Mouse (Mus musculus) embryonic facial prominence, embryonic 11.5 days (tissue): ENCODE data around the gene Prkcg. TPM values are rescaled to one million over a fixed set of nuclear protein-coding genes. Genes with fewer than 3 reads are reported as not detected.

Experiments
- ATAC-seq: fragments of 200-750 bp; cut with Nextera tagmentation; replicated peaks from 2 replicates; pipeline ENCODE4 v1.8.0; 2017; ENCODE audit warnings: low read depth; ENCODE audit not compliant: insufficient number of reproducible peaks, low FRiP score, low TSS enrichment
- DNase-seq: peaks from one replicate; pipeline ENCODE4 v3.0.0-alpha.2; 2015; ENCODE audit warnings: low spot score
- H3K27ac ChIP-seq: fragments of 300-500 bp; sonication (generic); replicated peaks from 2 replicates; pipeline ENCODE4 v1.5.1; 2014; ENCODE audit warnings: mild to moderate bottlenecking, low read depth, low read length, control low read depth
- H3K27me3 ChIP-seq: fragments of 300-500 bp; sonication (generic); 2 replicates; pipeline ENCODE4 v1.6.1; 2014; ENCODE audit warnings: mild to moderate bottlenecking, low read length, moderate library complexity, mixed read lengths; ENCODE audit not compliant: control insufficient read depth, insufficient read depth
- H3K36me3 ChIP-seq: fragments of 300-500 bp; sonication (generic); replicated peaks from 2 replicates; pipeline ENCODE4 v1.6.1; 2014; ENCODE audit warnings: low read depth, mild to moderate bottlenecking, low read length, moderate library complexity, mixed read lengths; ENCODE audit not compliant: control insufficient read depth, insufficient read depth
- H3K4me1 ChIP-seq: fragments of 300-500 bp; sonication (generic); 2 replicates; pipeline ENCODE4 v1.6.1; 2014; ENCODE audit warnings: low read length, mixed read lengths; ENCODE audit not compliant: control insufficient read depth, insufficient read depth
- H3K4me2 ChIP-seq: fragments of 300-500 bp; sonication (generic); 2 replicates; pipeline ENCODE4 v1.6.1; 2014; ENCODE audit warnings: low read depth, mild to moderate bottlenecking, control low read depth, low read length, moderate library complexity
- H3K4me3 ChIP-seq: fragments of 300-500 bp; sonication (generic); 2 replicates; pipeline ENCODE4 v1.5.1; 2014; ENCODE audit warnings: low read depth, low read length, control low read depth
- H3K9ac ChIP-seq: fragments of 300-500 bp; sonication (generic); replicated peaks from 2 replicates; pipeline ENCODE4 v1.6.1; 2014; ENCODE audit warnings: mild to moderate bottlenecking, control low read depth, low read length
- H3K9me3 ChIP-seq: fragments of 300-500 bp; sonication (generic); replicated peaks from 2 replicates; pipeline ENCODE4 v1.6.1; 2016; ENCODE audit warnings: mild to moderate bottlenecking, low read length, inconsistent platforms, mixed read lengths; ENCODE audit not compliant: control insufficient read depth
- WGBS: fragments of 180-500 bp; shearing (Covaris S2); extraction: QIAGEN DNeasy Blood & Tissue Kit; methylation state at CpG from one replicate; pipeline ENCODE4 v1.1.7; 2014; 5-methylcytosine and 5-hydroxymethylcytosine counted together
- polyA plus RNA-seq: library from polyadenylated mRNA; unstranded; fragments of >200 nt; fragmentation: Nextera tagmentation; extraction: Ambion mirVana; gene quantifications from 2 replicates; pipeline ENCODE4 v1.2.1, GENCODE M21; 2014

Prkcg gene
- polyA plus RNA-seq, 1 experiment from 2014 or later = 0.39 TPM

- DNase-seq (peak; percentile 72), ATAC-seq (0 out of 2 replicates have a peak, but pooled peaks have one; percentile 20)
- peaks cover 19% of the 10 kb centered on the region for H3K27me3 ChIP-seq
- WGBS = under 1% methylated on average over 16 of the region's 16 CpGs
- H3K4me1 ChIP-seq = peaks cover 2% of the 10 kb centered on the region
- H3K27ac ChIP-seq = no peak overlapping the region
- H3K9me3 ChIP-seq = no peaks in the 10 kb centered on the region
- H3K4me2 ChIP-seq = peak overlapping the region; percentile 58
- H3K4me3 ChIP-seq = peak overlapping the region; percentile 31
- no peaks in the 10 kb centered on the region for H3K36me3 ChIP-seq
- no peak overlapping the region for H3K9ac ChIP-seq
These were observed 13.7 kb downstream of the Prkcg start for GRCm38 (mm10) chr7:3302556-3303275.

- ATAC-seq (0 out of 2 replicates have a peak, but pooled peaks have one; percentile 42), DNase-seq (peak; percentile 63)
- Histone ChIP-seq H3K27ac (no peak overlapping the region), H3K27me3 (peaks cover 19% of the 10 kb centered on the region), H3K36me3 (no peaks in the 10 kb centered on the region), H3K4me1 (peaks cover 2% of the 10 kb centered on the region), H3K4me3 (peak overlapping the region; percentile 31), H3K9ac (0 out of 2 replicates have a peak overlapping the region, but pooled peaks have one; percentile 32), H3K4me2 (peak overlapping the region; percentile 58), H3K9me3 (no peaks in the 10 kb centered on the region)
- WGBS = under 1% methylated on average over 22 of the region's 29 CpGs
These were observed 14.3 kb downstream of the Prkcg start for GRCm38 (mm10) chr7:3303276-3303781.

DNA sequence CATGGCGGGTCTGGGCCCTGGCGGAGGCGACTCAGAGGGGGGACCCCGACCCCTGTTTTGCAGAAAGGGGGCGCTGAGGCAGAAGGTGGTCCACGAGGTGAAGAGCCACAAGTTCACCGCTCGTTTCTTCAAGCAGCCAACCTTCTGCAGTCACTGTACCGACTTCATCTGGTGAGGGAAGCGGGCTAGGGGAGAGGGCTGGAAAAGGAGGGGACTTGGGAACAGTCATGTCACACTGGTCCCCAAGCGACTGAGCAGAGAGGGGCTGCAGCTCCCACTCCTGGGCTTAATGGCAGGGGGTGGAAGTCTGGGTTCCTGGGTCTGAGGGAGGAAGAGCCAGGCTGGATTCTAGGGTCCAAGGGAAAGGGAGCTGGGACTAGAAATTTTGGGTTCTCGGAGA, 14.8 kb downstream of the Prkcg start:
- peak overlapping the region; percentile 58 for H3K4me2 ChIP-seq
- peak overlapping the region; percentile 31 for H3K4me3 ChIP-seq
- no peak overlapping the region for H3K27ac ChIP-seq
- no peaks in the 10 kb centered on the region for H3K36me3 ChIP-seq
- 0 out of 2 replicates have a peak overlapping the region, but pooled peaks have one; percentile 32 for H3K9ac ChIP-seq
- DNase-seq (no peak), ATAC-seq (no peak)
- 2% methylated on average over 12 of the region's 12 CpGs for WGBS
- H3K9me3 ChIP-seq = no peaks in the 10 kb centered on the region
- peaks cover 2% of the 10 kb centered on the region for H3K4me1 ChIP-seq
- peaks cover 19% of the 10 kb centered on the region for H3K27me3 ChIP-seq

- DNase-seq = no peak
- H3K4me1 ChIP-seq = peaks cover 2% of the 10 kb centered on the region
- H3K4me3 ChIP-seq = no peak overlapping the region; the same call in 1 of the 2 replicates
- no peaks in the 10 kb centered on the region for H3K9me3 ChIP-seq
- peaks cover 19% of the 10 kb centered on the region for H3K27me3 ChIP-seq
- H3K27ac ChIP-seq = no peak overlapping the region
- H3K36me3 ChIP-seq = no peaks in the 10 kb centered on the region
- WGBS = 4% methylated on average over 10 of the region's 10 CpGs
- no peak overlapping the region for H3K9ac ChIP-seq
- no peak for ATAC-seq
- H3K4me2 ChIP-seq = peak overlapping the region; percentile 58; the same call in 1 of the 2 replicates
These were observed 15.3 kb downstream of the Prkcg start for GRCm38 (mm10) chr7:3304298-3304697.

DNA sequence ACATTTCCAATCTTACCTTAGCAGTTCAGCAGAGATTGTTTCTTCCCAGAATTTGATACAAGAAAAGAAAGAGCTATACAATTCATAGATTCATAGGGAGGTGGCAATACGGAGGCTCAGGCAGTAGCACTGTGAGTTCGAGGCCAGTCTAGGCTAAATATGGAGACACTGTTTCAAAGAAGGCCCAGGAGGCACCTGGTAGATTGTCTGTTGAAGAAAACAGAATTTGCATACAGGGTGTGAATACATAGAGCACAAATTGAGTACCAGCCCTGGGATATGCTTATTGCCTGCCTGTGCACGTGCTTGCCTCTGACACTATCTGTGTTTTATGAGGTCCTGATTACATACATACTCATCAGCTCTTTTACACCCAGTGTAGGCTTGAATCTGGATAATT, 17.4 kb downstream of the Prkcg start:
- Histone ChIP-seq H3K4me2 (no peak overlapping the region), H3K9ac (no peak overlapping the region), H3K27ac (no peak overlapping the region), H3K9me3 (no peaks in the 10 kb centered on the region), H3K27me3 (peaks cover 16% of the 10 kb centered on the region), H3K36me3 (no peaks in the 10 kb centered on the region), H3K4me3 (no peak overlapping the region), H3K4me1 (peaks cover 2% of the 10 kb centered on the region)
- ATAC-seq = no peak
- 79% methylated on average over 3 of the region's 3 CpGs for WGBS
- no peak for DNase-seq

- H3K9me3 ChIP-seq = no peaks in the 10 kb centered on the region
- H3K4me2 ChIP-seq = no peak overlapping the region
- H3K27ac ChIP-seq = no peak overlapping the region
- DNase-seq (no peak), ATAC-seq (no peak)
- no peak overlapping the region for H3K9ac ChIP-seq
- no peak overlapping the region for H3K4me3 ChIP-seq
- H3K36me3 ChIP-seq = no peaks in the 10 kb centered on the region
- WGBS = 71% methylated on average over 4 of the region's 4 CpGs
- peaks cover 13% of the 10 kb centered on the region for H3K27me3 ChIP-seq
- H3K4me1 ChIP-seq = peaks cover 2% of the 10 kb centered on the region
These were observed 19.7 kb downstream of the Prkcg start for GRCm38 (mm10) chr7:3308646-3309045.

- no peak overlapping the region for H3K27ac ChIP-seq
- no peak overlapping the region for H3K4me3 ChIP-seq
- DNase-seq (no peak), ATAC-seq (no peak)
- no peaks in the 10 kb centered on the region for H3K9me3 ChIP-seq
- H3K36me3 ChIP-seq = no peaks in the 10 kb centered on the region
- no peak overlapping the region for H3K9ac ChIP-seq
- no peak overlapping the region for H3K4me2 ChIP-seq
- H3K4me1 ChIP-seq = no peaks in the 10 kb centered on the region
- 0 out of 2 replicates have a peak, but pooled peaks cover 3% of the 10 kb centered on the region for H3K27me3 ChIP-seq
- 92% methylated on average over 7 of the region's 7 CpGs for WGBS
These were observed 21.3 kb downstream of the Prkcg start for GRCm38 (mm10) chr7:3310233-3310632.

- 83% methylated on average over 8 of the region's 8 CpGs for WGBS
- H3K27me3 ChIP-seq = no peaks in the 10 kb centered on the region
- peak; percentile 32; the same call in 1 of the 2 replicates for ATAC-seq
- no peaks in the 10 kb centered on the region for H3K9me3 ChIP-seq
- DNase-seq = no peak
- H3K4me3 ChIP-seq = no peak overlapping the region
- H3K4me2 ChIP-seq = no peak overlapping the region
- H3K9ac ChIP-seq = no peak overlapping the region
- no peak overlapping the region for H3K27ac ChIP-seq
- no peaks in the 10 kb centered on the region for H3K36me3 ChIP-seq
- H3K4me1 ChIP-seq = no peaks in the 10 kb centered on the region
These were observed 24.6 kb downstream of the Prkcg start for GRCm38 (mm10) chr7:3313571-3313970.
